Mouse (Mus musculus): ENCODE data around the gene Ubl5.

- TF ChIP-seq EP300 (IDR thresholded peaks at IDR 0.05; ENCODE audit: insufficient read depth, low read depth, low read length) (no peak), CTCF (IDR thresholded peaks at IDR 0.05) (peak; percentile 18; the same call in 1 of the 2 replicates)
Measured at GRCm38 (mm10) chr9:20609831-20610464, 32.7 kb upstream of the Ubl5 start.
